33 mouse cellular contexts compared by ENCODE assay signal in genomic region chr17:78885286-78886065, GRCm38 (mm10). TPM values are rescaled to one million over a fixed set of nuclear protein-coding genes. Genes with fewer than 3 reads are reported as not detected.
"Had no signal": no experiment of that assay in that cellular context is flagged by ENCODE, and none has a peak within 500 bp of the region (broad histone marks: within the 10 kb centered on the region; RNA-seq: fewer than 3 reads in every experiment).

No protein-coding gene starts in this region.

- DNase-seq: gastrocnemius, postnatal 14 days; gastrocnemius, postnatal 36 days; heart, adult 18-20 months; heart, postnatal 10 days; kidney, adult 18-20 months; kidney, adult 8-10 months; kidney, postnatal 10 days; kidney, postnatal 25 days; kidney, postnatal 4 days; liver; liver, embryonic 13.5 days had no signal

- ATAC-seq: hindbrain, postnatal 0 days; intestine, embryonic 16.5 days had no signal

- H3K9ac ChIP-seq: heart, embryonic 12.5 days; hindbrain, embryonic 13.5 days; hindbrain, embryonic 15.5 days; limb, embryonic 12.5 days; liver, embryonic 13.5 days; liver, embryonic 15.5 days had no signal

- H3K4me3 ChIP-seq: heart, embryonic 10.5 days; heart, embryonic 12.5 days; hindbrain, embryonic 13.5 days; hindbrain, embryonic 15.5 days; layer of hippocampus, adult 2 months; left cerebral cortex, adult 2 months; limb, embryonic 10.5 days; limb, embryonic 12.5 days; liver, embryonic 13.5 days; liver, embryonic 15.5 days had no signal

- H3K27ac ChIP-seq: heart, embryonic 10.5 days; hindbrain, embryonic 13.5 days; hindbrain, embryonic 15.5 days; hindbrain, postnatal 0 days; layer of hippocampus, adult 2 months; left cerebral cortex, adult 2 months; limb, embryonic 10.5 days; limb, embryonic 12.5 days; liver, embryonic 13.5 days; liver, embryonic 15.5 days had no signal

- H3K4me2 ChIP-seq: heart, embryonic 12.5 days; hindbrain, embryonic 13.5 days; hindbrain, embryonic 15.5 days; limb, embryonic 12.5 days; liver, embryonic 11.5 days; liver, embryonic 13.5 days; liver, embryonic 15.5 days had no signal

- H3K27me3 ChIP-seq: heart, embryonic 12.5 days; hindbrain, embryonic 13.5 days; hindbrain, embryonic 15.5 days; limb, embryonic 12.5 days; liver, embryonic 13.5 days; liver, embryonic 15.5 days had no signal

- H3K36me3 ChIP-seq: heart, embryonic 10.5 days; heart, embryonic 12.5 days; hindbrain, embryonic 13.5 days; hindbrain, embryonic 15.5 days; limb, embryonic 10.5 days; limb, embryonic 12.5 days; liver, embryonic 15.5 days had no signal

- H3K9me3 ChIP-seq: heart, embryonic 10.5 days; heart, embryonic 12.5 days; hindbrain, embryonic 13.5 days; hindbrain, embryonic 15.5 days; limb, embryonic 10.5 days; limb, embryonic 12.5 days; liver, embryonic 13.5 days; liver, embryonic 15.5 days had no signal

RNA-seq across cellular contexts. Expression of gene Sult6b1, which starts 21.3 kb away (rescaled TPM):
- total RNA-seq: gastrocnemius, adult 18-20 months; gastrocnemius, adult 8-10 months; gastrocnemius, postnatal 14 days; gastrocnemius, postnatal 36 days; heart, adult 18-20 months; heart, adult 8-10 months; heart, postnatal 10 days; heart, postnatal 25 days; hematopoietic stem cell, adult 5-6 weeks; hindbrain, postnatal 0 days; layer of hippocampus, adult 2 months; layer of hippocampus, postnatal 10 days; layer of hippocampus, postnatal 25 days; left cerebral cortex, postnatal 14 days had no signal
- polyA plus RNA-seq: gonadal fat pad, adult 2 months; hindbrain, embryonic 13.5 days; kidney, embryonic 16.5 days; liver, embryonic 11.5 days had no signal
